Mouse (Mus musculus) urinary bladder, postnatal 25 days (tissue): ENCODE measurements at regions not wholly inside any gene's neighbourhood (a gene's known extent, or its start where the extent isn't known, plus 50 kb on each side); places are given as distances from the start of the nearest gene placed in this dataset.

Source experiments
- DNase-seq: peaks from one replicate; pipeline ENCODE4 v3.0.0; 2022; ENCODE audit warnings: low spot score

GRCm38 (mm10) chr12:56275556-56276242 lies 70.0 kb downstream of the Mbip start:
- DNase-seq = no peak

DNA sequence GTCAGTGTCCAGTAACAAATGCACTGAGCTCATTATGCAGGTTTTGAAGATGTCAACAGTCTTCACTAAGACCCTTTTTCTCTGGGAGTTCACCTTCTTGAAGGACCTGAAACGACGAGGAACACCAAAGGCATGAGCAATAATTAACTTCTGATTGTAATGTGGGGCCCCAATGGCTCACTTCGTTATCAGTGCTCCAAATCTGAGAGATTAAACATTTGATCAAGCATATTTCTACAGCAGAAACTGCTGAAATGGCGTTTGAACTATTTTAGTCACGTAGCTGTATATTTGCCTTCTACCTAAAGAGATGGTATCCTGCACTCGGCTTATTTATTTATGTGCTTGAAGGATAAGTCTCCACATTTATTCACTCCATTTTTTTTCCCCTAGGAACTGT lies 80.6 kb downstream of the Mbip start:
- DNase-seq = no peak

DNA sequence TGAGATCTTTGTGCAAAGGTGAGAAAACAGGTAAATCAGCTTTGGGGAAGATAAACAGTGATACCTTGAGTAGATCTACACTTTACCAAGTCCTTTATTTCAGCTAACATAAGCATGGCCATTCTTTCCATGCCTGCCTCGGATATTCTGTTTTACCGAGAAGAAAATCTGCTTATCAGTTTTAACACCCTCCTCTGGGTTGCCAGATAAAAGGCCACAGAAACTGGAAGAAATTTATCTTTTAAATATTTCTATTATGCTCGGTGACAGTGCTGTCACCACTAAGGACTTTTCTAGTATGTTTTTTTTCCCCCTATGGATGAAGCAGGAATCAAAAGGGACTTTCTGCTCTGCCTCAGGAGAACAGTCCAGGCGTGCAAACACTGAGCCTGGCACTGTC lies 84.2 kb downstream of the Mbip start:
- DNase-seq = no peak

DNA sequence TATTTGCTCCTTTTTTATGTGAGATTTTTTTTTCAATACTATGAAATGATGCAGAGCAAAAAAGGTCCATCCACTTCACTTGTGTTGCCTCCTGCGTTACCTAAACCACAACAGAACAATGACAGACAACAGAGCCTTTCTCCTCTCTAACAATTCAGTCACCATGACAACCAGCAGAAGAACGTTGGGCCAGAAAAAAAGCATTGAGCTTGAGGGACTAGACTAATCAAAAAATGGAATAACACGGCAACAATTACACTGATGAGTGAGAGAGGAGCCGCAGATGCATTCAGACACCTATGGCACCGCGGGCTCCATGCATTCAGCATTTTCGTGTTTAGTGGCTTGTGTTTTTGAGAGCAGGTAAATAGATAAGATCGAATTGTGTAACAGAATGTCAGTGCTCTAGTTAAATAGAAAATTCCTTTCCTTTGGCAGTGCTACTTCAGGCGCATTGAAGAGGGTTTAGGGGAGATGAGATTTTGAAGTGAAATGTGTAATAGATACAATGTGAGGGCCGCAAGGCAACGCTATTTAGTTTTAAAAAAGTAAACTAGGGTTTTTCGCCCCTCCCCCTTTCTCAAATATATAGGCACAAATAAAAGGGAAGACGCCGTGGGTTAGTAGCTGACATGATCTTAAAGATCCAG lies 87.2 kb downstream of the Mbip start:
- DNase-seq = no peak

GRCm38 (mm10) chr12:56256243-56256881 lies 89.3 kb downstream of the Mbip start:
- no peak for DNase-seq

DNA sequence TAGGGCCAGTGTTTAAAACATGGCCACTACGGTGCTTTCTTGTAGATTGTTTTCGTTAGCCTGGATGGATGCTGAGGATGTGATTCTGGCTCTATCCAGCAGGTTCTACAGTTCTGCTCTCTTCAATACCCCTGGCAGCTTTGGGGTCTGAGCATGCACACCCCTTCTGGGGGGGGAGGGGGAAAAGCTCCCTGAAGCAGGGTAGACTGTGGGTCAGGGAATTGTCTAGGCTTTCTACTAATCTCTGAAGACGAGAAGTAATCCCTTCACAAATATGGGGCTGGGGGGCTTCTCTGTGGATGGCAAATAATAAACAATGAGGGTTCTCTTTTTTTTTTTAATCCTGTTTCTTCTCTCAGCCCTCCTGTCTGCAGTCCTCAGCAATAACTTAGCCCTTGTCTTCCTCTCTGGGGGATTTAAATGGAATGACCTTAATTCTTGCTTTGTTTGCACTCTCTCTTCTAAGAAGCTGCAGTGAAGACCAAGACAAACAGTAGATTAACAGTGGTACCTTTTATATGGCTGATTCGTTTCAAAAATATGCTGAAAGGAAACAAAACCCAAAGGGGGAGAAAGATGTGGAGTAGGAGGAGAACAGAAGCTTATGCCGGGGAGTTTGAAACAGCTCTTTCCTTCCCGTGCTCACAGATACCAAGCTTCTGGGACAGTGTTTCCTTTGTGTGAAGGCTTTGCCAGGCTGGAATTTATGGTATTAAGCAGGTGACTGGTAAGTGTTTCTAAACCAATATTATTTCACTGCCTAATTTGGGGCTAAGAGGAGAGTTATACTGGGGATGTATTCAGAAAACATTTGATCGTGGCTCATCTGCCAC lies 92.9 kb downstream of the Mbip start:
- no peak for DNase-seq

GRCm38 (mm10) chr12:56250262-56250661 lies 95.4 kb downstream of the Mbip start:
- no peak for DNase-seq

DNA sequence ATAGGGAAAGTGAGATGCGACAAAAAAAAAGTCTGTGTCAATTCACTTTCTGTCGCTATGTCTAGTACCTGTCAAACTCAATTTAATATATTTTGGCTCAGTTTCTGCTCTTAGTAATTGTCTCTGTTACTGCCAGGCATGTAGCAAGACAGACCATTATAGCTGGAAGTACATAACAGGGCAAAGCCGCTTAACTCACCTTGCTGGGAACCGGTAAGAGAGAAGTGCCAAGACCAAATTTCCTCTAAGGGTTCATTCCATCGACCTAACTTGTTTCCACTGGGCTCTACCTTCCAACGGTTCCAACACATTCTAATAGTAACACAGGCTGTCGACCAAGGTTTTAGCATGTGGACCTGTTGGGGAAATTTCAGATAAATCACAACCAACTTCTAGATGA lies 99.3 kb downstream of the Mbip start:
- no peak for DNase-seq

- no peak for DNase-seq
Measured at GRCm38 (mm10) chr12:56242803-56243202, 102.9 kb downstream of the Mbip start.

GRCm38 (mm10) chr12:56241735-56242134 lies 104.0 kb downstream of the Mbip start:
- peak; percentile 18 for DNase-seq

DNA sequence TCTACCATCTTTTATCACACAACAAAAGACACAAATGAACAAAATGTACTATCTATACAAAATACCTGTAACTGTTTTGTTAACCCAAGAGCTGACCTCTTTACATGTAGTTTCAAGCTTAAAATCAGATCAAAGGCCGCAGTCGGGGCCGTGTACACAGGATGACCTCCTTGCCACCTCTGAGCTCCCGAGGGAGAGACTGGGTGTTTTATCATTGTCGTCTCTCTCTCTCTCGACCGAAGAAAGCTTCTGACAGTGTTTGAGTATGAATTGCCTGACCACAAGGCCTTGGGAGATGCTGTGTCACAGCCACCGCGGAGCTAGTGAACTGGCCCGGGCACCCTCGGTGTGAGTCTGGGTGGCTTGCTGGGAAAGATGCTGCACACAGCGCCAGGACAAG lies 105.5 kb downstream of the Mbip start:
- no peak for DNase-seq

DNA sequence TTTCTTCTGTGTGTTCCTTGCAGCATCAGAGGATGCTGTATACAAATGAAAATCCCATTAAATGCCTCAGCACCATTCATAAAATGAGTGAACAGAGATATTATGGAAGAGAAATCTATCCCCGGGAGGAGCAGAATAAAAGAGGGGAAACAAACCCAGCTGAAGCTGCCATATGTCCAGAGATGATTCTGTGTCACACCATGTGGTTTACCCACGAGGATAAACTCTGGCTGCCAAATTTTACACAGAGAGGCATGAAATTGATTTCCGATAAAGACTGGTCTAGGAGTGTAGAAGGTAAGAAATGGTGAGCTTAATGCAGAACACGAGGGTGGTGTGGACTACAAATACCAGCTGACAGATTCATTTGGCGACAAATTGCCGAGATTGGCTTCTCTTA lies 111.1 kb downstream of the Mbip start:
- DNase-seq = no peak

GRCm38 (mm10) chr12:56233209-56233608 lies 112.5 kb downstream of the Mbip start:
- no peak for DNase-seq

GRCm38 (mm10) chr12:56224142-56224895 lies 121.4 kb downstream of the Mbip start:
- no peak for DNase-seq

DNA sequence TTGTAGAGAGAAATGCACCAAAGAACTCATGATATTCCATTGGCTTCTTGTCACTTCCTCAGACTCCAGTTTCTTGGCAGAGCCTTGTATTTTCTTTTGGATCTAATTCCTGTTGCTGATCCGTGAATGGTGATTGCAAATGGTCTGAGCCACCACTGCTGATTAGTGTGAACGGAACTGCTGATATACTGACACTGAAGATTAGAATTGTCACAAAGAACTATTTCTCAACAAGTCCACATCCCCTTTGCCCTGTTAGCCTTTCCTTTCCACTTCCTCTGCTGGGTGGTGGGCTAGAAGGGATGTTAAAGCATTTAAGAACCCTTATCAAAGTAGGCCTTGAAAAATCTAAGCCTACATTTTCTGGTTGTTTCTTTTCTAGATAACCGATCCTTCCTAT lies 152.2 kb downstream of the Mbip start:
- no peak for DNase-seq

GRCm38 (mm10) chr12:56189562-56189961 lies 156.1 kb downstream of the Mbip start:
- DNase-seq = no peak

DNA sequence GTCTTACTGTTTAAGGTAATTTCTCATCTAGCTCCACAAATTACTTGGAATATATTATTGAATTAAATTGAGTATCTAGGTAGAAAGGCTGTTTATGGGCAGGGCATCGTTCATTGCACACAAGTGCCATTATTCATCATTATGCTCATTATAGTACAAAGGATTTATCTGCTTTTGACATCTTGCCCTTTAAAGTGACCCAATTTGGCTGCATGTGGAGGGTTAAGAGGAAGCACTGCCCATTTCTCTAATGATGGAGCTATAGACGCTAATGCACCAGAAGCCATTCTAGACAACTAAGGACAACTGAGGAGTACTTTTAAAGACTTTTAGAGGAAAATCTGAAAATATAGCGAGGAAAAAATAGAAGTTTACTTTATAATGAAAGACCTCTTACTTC lies 185.0 kb downstream of the Mbip start:
- no peak for DNase-seq

GRCm38 (mm10) chr12:56144359-56144758 lies 201.3 kb downstream of the Mbip start:
- no peak for DNase-seq

DNA sequence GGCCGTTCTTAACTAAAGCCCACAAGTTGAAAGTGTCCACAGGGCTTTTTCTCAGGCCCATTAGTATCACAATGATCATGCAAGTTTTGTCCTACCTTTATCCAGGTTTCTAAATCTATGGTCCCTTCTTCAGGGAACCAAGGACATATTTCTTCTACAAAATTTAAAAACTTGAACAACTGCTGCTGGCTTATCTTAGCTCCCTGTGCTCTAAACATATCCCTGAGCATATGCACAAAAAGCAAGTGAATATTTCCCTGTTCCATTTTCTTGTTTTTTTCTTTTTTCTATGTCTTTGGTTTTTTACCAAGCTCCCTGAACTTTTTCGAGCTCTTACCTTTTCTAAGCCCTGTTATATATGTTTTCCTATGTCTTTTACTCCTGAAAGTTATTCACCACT lies 201.9 kb downstream of the Mbip start:
- DNase-seq = no peak

GRCm38 (mm10) chr12:56114446-56114845 lies 231.2 kb downstream of the Mbip start:
- no peak for DNase-seq

DNA sequence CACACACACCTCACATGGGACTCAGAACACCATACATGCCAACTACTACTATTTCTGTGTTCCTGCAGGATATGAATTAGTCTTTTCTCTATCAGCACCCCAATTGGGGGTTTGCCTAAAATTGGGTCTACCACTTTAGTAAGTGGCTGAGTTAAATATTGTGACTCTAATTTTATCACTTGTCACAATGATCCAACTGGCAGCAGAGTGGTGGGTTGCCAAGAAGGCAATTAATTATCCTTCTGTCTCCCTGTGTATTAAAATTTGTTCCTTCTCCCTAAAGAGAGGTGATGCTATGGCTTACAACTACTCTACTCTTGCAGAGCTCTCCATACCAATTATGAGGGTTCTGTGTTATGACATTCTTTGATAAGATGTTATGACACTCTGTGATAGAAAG lies 245.3 kb downstream of the Brms1l start:
- no peak for DNase-seq

- no peak for DNase-seq
Measured at GRCm38 (mm10) chr12:56064183-56064582, 228.1 kb downstream of the Brms1l start.
